Mouse (Mus musculus) hindlimb bud, embryonic 11.5 days (tissue): ENCODE measurements around the gene Zfp781.
"Not testable (repeated sequence)": the region's sequence is repeated elsewhere in the genome, so short reads cannot be mapped to it uniquely, and the experiment has no call there.

Source experiments
- DNase-seq: peaks from one replicate; pipeline ENCODE4 v3.0.0-alpha.2; 2012; ENCODE audit warnings: low read depth, low spot score; ENCODE audit errors: extremely low spot score

Zfp781 gene

GRCm38 (mm10) chr10:81929842-81930743 lies at the start of gene Zfp781:
Zfp781 (minus strand) TSS chr10:81930480.
- not testable (repeated sequence) for DNase-seq

- not testable (repeated sequence) for DNase-seq
Measured at GRCm38 (mm10) chr10:81978365-81979003, 48.2 kb upstream of the Zfp781 start.

- DNase-seq, result not testable (repeated sequence)
Measured at GRCm38 (mm10) chr10:81930744-81931118, 451 bp upstream of the Zfp781 start.

GRCm38 (mm10) chr10:81863409-81864407 lies 66.6 kb downstream of the Zfp781 start, which contains the start of gene Gm32687:
Gm32687 (plus strand) TSS chr10:81863934.
- DNase-seq, result not testable (repeated sequence)
